Mouse (Mus musculus) embryonic facial prominence, embryonic 13.5 days (tissue): ENCODE results near the gene Foxk1. TPM values are rescaled to one million over a fixed set of nuclear protein-coding genes. Genes with fewer than 3 reads are reported as not detected.
A peak's percentile ranks its signal among the peaks of the same experiment; 100 is the strongest.

ENCODE experiments used
- ATAC-seq: fragments of 200-750 bp; cut with Nextera tagmentation; 2 replicates; pipeline ENCODE4 v1.8.0; 2017; ENCODE audit warnings: low read depth; ENCODE audit not compliant: insufficient number of reproducible peaks, insufficient read depth, low FRiP score, low TSS enrichment
- H3K27ac ChIP-seq: fragments of 300-500 bp; sonication (generic); 2 replicates; pipeline ENCODE4 v1.5.1; 2015; ENCODE audit warnings: moderate library complexity, mild to moderate bottlenecking, inconsistent platforms
- H3K27me3 ChIP-seq: fragments of 300-500 bp; sonication (generic); 2 replicates; pipeline ENCODE4 v1.6.1; 2015; ENCODE audit warnings: mild to moderate bottlenecking, inconsistent platforms
- H3K36me3 ChIP-seq: fragments of 300-500 bp; sonication (generic); 2 replicates; pipeline ENCODE4 v1.6.1; 2015; ENCODE audit warnings: mild to moderate bottlenecking, inconsistent platforms
- H3K4me1 ChIP-seq: fragments of 300-500 bp; sonication (generic); 2 replicates; pipeline ENCODE4 v1.6.1; 2015; ENCODE audit warnings: inconsistent platforms
- H3K4me2 ChIP-seq: fragments of 300-500 bp; sonication (generic); 2 replicates; pipeline ENCODE4 v1.6.1; 2015; ENCODE audit warnings: moderate library complexity, mild to moderate bottlenecking, inconsistent platforms
- H3K4me3 ChIP-seq: fragments of 300-500 bp; sonication (generic); 2 replicates; pipeline ENCODE4 v1.5.1; 2015; ENCODE audit warnings: mild to moderate bottlenecking, inconsistent platforms
- H3K9ac ChIP-seq: fragments of 300-500 bp; sonication (generic); 2 replicates; pipeline ENCODE4 v1.6.1; 2015; ENCODE audit warnings: mild to moderate bottlenecking, inconsistent platforms
- H3K9me3 ChIP-seq: fragments of 300-500 bp; sonication (generic); 2 replicates; pipeline ENCODE4 v1.6.1; 2016; ENCODE audit warnings: inconsistent platforms
- WGBS: fragments of 180-500 bp; shearing (Covaris S2); methylation state at CpG from one replicate; pipeline ENCODE4 v1.1.7; 2015; ENCODE audit warnings: mixed read lengths; 5-methylcytosine and 5-hydroxymethylcytosine counted together
- polyA plus RNA-seq: library from polyadenylated mRNA; unstranded; fragments of >200 nt; fragmentation: Nextera tagmentation; extraction: Ambion mirVana; gene quantifications from 2 replicates; pipeline ENCODE4 v1.2.1, GENCODE M21; 2015

Foxk1 gene
- polyA plus RNA-seq, 1 experiment from 2014 or later = 5.0 TPM

GRCm38 (mm10) chr5:142448623-142449022 is 47.3 kb downstream of the Foxk1 start:
- no peaks in the 10 kb centered on the region for H3K9me3 ChIP-seq

GRCm38 (mm10) chr5:142450846-142451245 is 49.5 kb downstream of the Foxk1 start:
- Histone ChIP-seq H3K4me3 (no peak overlapping the region), H3K36me3 (peaks cover 64% of the 10 kb centered on the region), H3K27me3 (no peaks in the 10 kb centered on the region), H3K9ac (no peak overlapping the region), H3K9me3 (no peaks in the 10 kb centered on the region), H3K27ac (no peak overlapping the region), H3K4me2 (no peak overlapping the region), H3K4me1 (peaks cover 18% of the 10 kb centered on the region)
- 93% methylated on average over 9 of the region's 9 CpGs for WGBS
- no peak for ATAC-seq

More at GRCm38 (mm10) chr5:142448623-142449022, 47.3 kb downstream of the Foxk1 start:
- 0 out of 2 replicates have a peak overlapping the region, but pooled peaks have one; percentile 21 for H3K9ac ChIP-seq
- no peak overlapping the region; the same call in 1 of the 2 replicates for H3K4me2 ChIP-seq
- no peak overlapping the region for H3K4me3 ChIP-seq
- peaks cover 44% of the 10 kb centered on the region for H3K36me3 ChIP-seq
- no peaks in the 10 kb centered on the region for H3K27me3 ChIP-seq
- WGBS = 49% methylated on average over 12 of the region's 12 CpGs
- ATAC-seq = no peak
- peaks cover 39% of the 10 kb centered on the region for H3K4me1 ChIP-seq
- no peak overlapping the region for H3K27ac ChIP-seq

- Histone ChIP-seq H3K36me3 (peaks cover 73% of the 10 kb centered on the region), H3K27ac (no peak overlapping the region; the same call in 1 of the 2 replicates), H3K4me2 (no peak overlapping the region), H3K9ac (no peak overlapping the region), H3K27me3 (no peaks in the 10 kb centered on the region), H3K9me3 (no peaks in the 10 kb centered on the region), H3K4me3 (no peak overlapping the region), H3K4me1 (peaks cover 17% of the 10 kb centered on the region)
- ATAC-seq = no peak
- 10% methylated on average over 1 of the region's 1 CpGs for WGBS
Measured at GRCm38 (mm10) chr5:142451759-142452158, 50.5 kb downstream of the Foxk1 start.

- H3K27me3 ChIP-seq = no peaks in the 10 kb centered on the region
- no peak overlapping the region for H3K4me2 ChIP-seq
- WGBS = 91% methylated on average over 13 of the region's 13 CpGs
- H3K27ac ChIP-seq = no peak overlapping the region
- peaks cover 90% of the 10 kb centered on the region for H3K36me3 ChIP-seq
- no peak overlapping the region for H3K4me3 ChIP-seq
- ATAC-seq = no peak
- H3K9me3 ChIP-seq = no peaks in the 10 kb centered on the region
- H3K9ac ChIP-seq = no peak overlapping the region
- H3K4me1 ChIP-seq = no peaks in the 10 kb centered on the region; the same call in 1 of the 2 replicates
Measured at GRCm38 (mm10) chr5:142453742-142454141, 52.4 kb downstream of the Foxk1 start.

GRCm38 (mm10) chr5:142456318-142456717 is 55.0 kb downstream of the Foxk1 start:
- H3K27ac ChIP-seq = no peak overlapping the region
- H3K9me3 ChIP-seq = no peaks in the 10 kb centered on the region
- H3K36me3 ChIP-seq = peaks cover 76% of the 10 kb centered on the region
- H3K4me3 ChIP-seq = no peak overlapping the region
- H3K4me1 ChIP-seq = 0 out of 2 replicates have a peak, but pooled peaks cover 9% of the 10 kb centered on the region
- no peak overlapping the region for H3K4me2 ChIP-seq
- H3K9ac ChIP-seq = no peak overlapping the region
- no peak for ATAC-seq
- no peaks in the 10 kb centered on the region for H3K27me3 ChIP-seq
- WGBS = 78% methylated on average over 15 of the region's 15 CpGs

- Histone ChIP-seq H3K9me3 (no peaks in the 10 kb centered on the region), H3K4me3 (no peak overlapping the region), H3K36me3 (peaks cover 78% of the 10 kb centered on the region), H3K27ac (no peak overlapping the region), H3K4me1 (0 out of 2 replicates have a peak, but pooled peaks cover 9% of the 10 kb centered on the region), H3K27me3 (no peaks in the 10 kb centered on the region), H3K4me2 (no peak overlapping the region), H3K9ac (no peak overlapping the region; the same call in 1 of the 2 replicates)
- WGBS = 88% methylated on average over 10 of the region's 10 CpGs
- no peak for ATAC-seq
Measured at GRCm38 (mm10) chr5:142457345-142457744, 56.0 kb downstream of the Foxk1 start.

- no peak overlapping the region for H3K4me3 ChIP-seq
- H3K27me3 ChIP-seq = no peaks in the 10 kb centered on the region
- H3K9ac ChIP-seq = no peak overlapping the region
- H3K27ac ChIP-seq = peak overlapping the region; percentile 28; the same call in 1 of the 2 replicates
- no peak overlapping the region for H3K4me2 ChIP-seq
- peaks cover 64% of the 10 kb centered on the region for H3K36me3 ChIP-seq
- 81% methylated on average over 17 of the region's 17 CpGs for WGBS
- H3K4me1 ChIP-seq = peaks cover 15% of the 10 kb centered on the region; the same call in 1 of the 2 replicates
- ATAC-seq = no peak
- no peaks in the 10 kb centered on the region for H3K9me3 ChIP-seq
Measured at GRCm38 (mm10) chr5:142458791-142459557, 57.7 kb downstream of the Foxk1 start.

GRCm38 (mm10) chr5:142459834-142460233 is 58.5 kb downstream of the Foxk1 start:
- WGBS = 75% methylated on average over 5 of the region's 5 CpGs
- peak overlapping the region; percentile 57; the same call in 1 of the 2 replicates for H3K27ac ChIP-seq
- H3K36me3 ChIP-seq = peaks cover 56% of the 10 kb centered on the region
- no peaks in the 10 kb centered on the region for H3K9me3 ChIP-seq
- H3K27me3 ChIP-seq = no peaks in the 10 kb centered on the region
- peaks cover 22% of the 10 kb centered on the region for H3K4me1 ChIP-seq
- no peak overlapping the region for H3K4me2 ChIP-seq
- H3K9ac ChIP-seq = peak overlapping the region; percentile 51; the same call in 1 of the 2 replicates
- no peak for ATAC-seq
- no peak overlapping the region for H3K4me3 ChIP-seq

GRCm38 (mm10) chr5:142461942-142462640 is 60.8 kb downstream of the Foxk1 start:
- Histone ChIP-seq H3K4me2 (no peak overlapping the region), H3K27ac (no peak overlapping the region), H3K9me3 (no peaks in the 10 kb centered on the region), H3K36me3 (peaks cover 36% of the 10 kb centered on the region), H3K27me3 (no peaks in the 10 kb centered on the region), H3K4me1 (peaks cover 27% of the 10 kb centered on the region), H3K4me3 (no peak overlapping the region), H3K9ac (no peak overlapping the region)
- WGBS = 96% methylated on average over 7 of the region's 7 CpGs
- ATAC-seq = no peak

GRCm38 (mm10) chr5:142462641-142462948 is 61.3 kb downstream of the Foxk1 start:
- Histone ChIP-seq H3K4me3 (no peak overlapping the region), H3K9me3 (no peaks in the 10 kb centered on the region), H3K36me3 (peaks cover 36% of the 10 kb centered on the region), H3K9ac (no peak overlapping the region), H3K4me1 (peaks cover 27% of the 10 kb centered on the region), H3K4me2 (no peak overlapping the region), H3K27me3 (no peaks in the 10 kb centered on the region), H3K27ac (no peak overlapping the region)
- 92% methylated on average over 2 of the region's 2 CpGs for WGBS
- no peak for ATAC-seq

GRCm38 (mm10) chr5:142463011-142463410 is 61.7 kb downstream of the Foxk1 start:
- Histone ChIP-seq H3K4me1 (peaks cover 27% of the 10 kb centered on the region), H3K9ac (peak overlapping the region; percentile 78), H3K9me3 (no peaks in the 10 kb centered on the region), H3K36me3 (peaks cover 35% of the 10 kb centered on the region), H3K4me2 (peak overlapping the region; percentile 84), H3K27me3 (no peaks in the 10 kb centered on the region), H3K27ac (peak overlapping the region; percentile 89), H3K4me3 (peak overlapping the region; percentile 83)
- WGBS = 83% methylated on average over 6 of the region's 6 CpGs
- no peak for ATAC-seq
